Mouse (Mus musculus): ENCODE measurements at regions not wholly inside any gene's neighbourhood (a gene's known extent, or its start where the extent isn't known, plus 50 kb on each side); places are given as distances from the start of the nearest gene placed in this dataset.

DNA sequence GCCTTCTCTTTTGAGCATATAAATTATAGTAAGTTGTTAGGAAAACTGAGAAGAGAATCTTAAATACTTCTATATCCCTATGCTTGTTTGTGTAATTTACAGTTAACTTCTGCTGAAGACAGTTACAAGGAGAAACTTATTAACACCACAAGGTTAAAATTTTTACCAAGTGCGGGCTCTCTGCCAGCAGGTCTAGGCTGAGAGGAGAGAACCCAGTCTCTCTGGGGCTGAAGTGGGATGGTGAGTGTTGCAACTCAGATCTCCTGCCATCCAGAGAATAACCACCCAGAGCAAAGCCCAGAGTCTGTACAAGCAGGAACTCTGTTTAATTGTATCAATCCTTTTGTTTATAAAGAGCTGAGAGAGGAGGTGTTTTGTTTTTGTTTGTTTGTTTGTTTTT is 51.3 kb upstream of the Cep126 start:
- TF ChIP-seq CTCF (IDR thresholded peaks at IDR 0.05; ENCODE audit: borderline replicate concordance, extremely low read depth, insufficient read depth, insufficient read length) (no peak), POLR2A (IDR thresholded peaks at IDR 0.05; ENCODE audit: borderline replicate concordance, extremely low read depth, insufficient read depth, insufficient read length, poor library complexity, severe bottlenecking) (no peak)

All from brain, embryonic 14.5 days (tissue).